Comparison of ENCODE assay signal across 7 mouse cellular contexts in genomic region chr11:22437140-22437850, GRCm38 (mm10).
A peak's percentile ranks its signal among the peaks of the same experiment; 100 is the strongest.
DNase-seq lines count a peak whose midpoint lies in the region; ATAC-seq and TF ChIP-seq lines count a peak whose summit lies in the region.

No protein-coding gene starts in this region.

- H3K27me3 ChIP-seq in intestine, embryonic 16.5 days (replicated peaks; ENCODE audit: control insufficient read depth, insufficient read depth, low read length) = no peaks in the 10 kb centered on the region
- no peaks in the 10 kb centered on the region for H3K27me3 ChIP-seq in limb, embryonic 14.5 days (ENCODE audit: control insufficient read depth, insufficient read depth, low read length)
- H3K27me3 ChIP-seq in midbrain, embryonic 15.5 days (replicated peaks) = no peaks in the 10 kb centered on the region

- WGBS in intestine, embryonic 16.5 days = 2% methylated on average over 5 of the region's 5 CpGs
- WGBS in limb, embryonic 14.5 days = 10% methylated on average over 5 of the region's 5 CpGs
- 6% methylated on average over 5 of the region's 5 CpGs for WGBS in midbrain, embryonic 15.5 days

- H3K9ac ChIP-seq in intestine, embryonic 16.5 days (ENCODE audit: low read depth, low read length) = peak overlapping the region; percentile 45
- H3K9ac ChIP-seq in limb, embryonic 14.5 days (ENCODE audit: low read depth, low read length, severe bottlenecking) = no peak overlapping the region
- no peak overlapping the region for H3K9ac ChIP-seq in midbrain, embryonic 15.5 days

- H3K27ac ChIP-seq in intestine, embryonic 16.5 days (ENCODE audit: low read length) = peak overlapping the region; percentile 98
- no peak overlapping the region for H3K27ac ChIP-seq in limb, embryonic 14.5 days (replicated peaks; ENCODE audit: low read depth, low read length)
- no peak overlapping the region for H3K27ac ChIP-seq in midbrain, embryonic 15.5 days

- H3K4me2 ChIP-seq in intestine, embryonic 16.5 days (ENCODE audit: low read depth, low read length) = peak overlapping the region; percentile 44
- no peak overlapping the region for H3K4me2 ChIP-seq in limb, embryonic 14.5 days (replicated peaks; ENCODE audit: low read depth, low read length, severe bottlenecking)
- H3K4me2 ChIP-seq in midbrain, embryonic 15.5 days = no peak overlapping the region

- DNase-seq in adrenal gland, adult (ENCODE audit: inconsistent age in 2 of 2, low spot score in 1 of 2) = peak; percentile 83 to 89
- DNase-seq in embryo, embryonic 11 days = peak; percentile 62
- peak; percentile 68 for DNase-seq in limb, embryonic 14.5 days (ENCODE audit: low spot score)
- peak; percentile 36 for DNase-seq in urinary bladder, adult 2 months (ENCODE audit: low spot score)

- TF ChIP-seq POLR2A in limb, embryonic 14.5 days (IDR thresholded peaks at IDR 0.05; ENCODE audit: borderline replicate concordance, extremely low read depth, insufficient read depth, insufficient read length) = no peak

- peak; percentile 52; the same call in 1 of the 2 replicates for ATAC-seq in granulocyte monocyte progenitor cell, adult 5-6 weeks (replicated peaks; ENCODE audit: poor library complexity, severe bottlenecking)
- peak; percentile 96 for ATAC-seq in intestine, embryonic 16.5 days
- ATAC-seq in limb, embryonic 14.5 days (ENCODE audit: low FRiP score, low read depth) = peak; percentile 90
- ATAC-seq in midbrain, embryonic 15.5 days (replicated peaks) = peak; percentile 91

- peaks cover 24% of the 10 kb centered on the region for H3K4me1 ChIP-seq in intestine, embryonic 16.5 days (ENCODE audit: control insufficient read depth, insufficient read depth, low read length)
- peaks cover 8% of the 10 kb centered on the region; the same call in 1 of the 2 replicates for H3K4me1 ChIP-seq in limb, embryonic 14.5 days (ENCODE audit: control insufficient read depth, insufficient read depth, low read length)
- H3K4me1 ChIP-seq in midbrain, embryonic 15.5 days = no peaks in the 10 kb centered on the region

- no peaks in the 10 kb centered on the region for H3K9me3 ChIP-seq in intestine, embryonic 16.5 days (ENCODE audit: control insufficient read depth, low read length)
- H3K9me3 ChIP-seq in limb, embryonic 14.5 days (ENCODE audit: control insufficient read depth, low read length) = no peaks in the 10 kb centered on the region
- H3K9me3 ChIP-seq in midbrain, embryonic 15.5 days = no peaks in the 10 kb centered on the region

- H3K4me3 ChIP-seq in intestine, embryonic 16.5 days (ENCODE audit: low read length) = peak overlapping the region; percentile 5; the same call in 1 of the 2 replicates
- H3K4me3 ChIP-seq in limb, embryonic 14.5 days (replicated peaks; ENCODE audit: low read length) = no peak overlapping the region
- no peak overlapping the region for H3K4me3 ChIP-seq in midbrain, embryonic 15.5 days

- H3K36me3 ChIP-seq in intestine, embryonic 16.5 days (ENCODE audit: control insufficient read depth, insufficient read depth, low read length) = no peaks in the 10 kb centered on the region
- H3K36me3 ChIP-seq in limb, embryonic 14.5 days (ENCODE audit: control insufficient read depth, insufficient read depth, low read length) = no peaks in the 10 kb centered on the region
- no peaks in the 10 kb centered on the region for H3K36me3 ChIP-seq in midbrain, embryonic 15.5 days (replicated peaks)

Comparison
In these comparisons a context has a peak if more than half of its experiments do, and no peak if none do; other contexts are left out.
1. DNase-seq: peak in every context shown above with its lines; median percentile 86 in adrenal gland, adult; 68 in limb, embryonic 14.5 days; 62 in embryo, embryonic 11 days; 36 in urinary bladder, adult 2 months.